In genomic region chr11:96306908-96307269, GRCm38 (mm10) we compare ENCODE assay signal across 14 mouse cellular contexts. TPM values are rescaled to one million over a fixed set of nuclear protein-coding genes. Genes with fewer than 3 reads are reported as not detected.
DNase-seq lines count a peak whose midpoint lies in the region; ATAC-seq lines count a peak whose summit lies in the region.
"Had no signal": no experiment of that assay in that cellular context is flagged by ENCODE, and none has a peak within 500 bp of the region (broad histone marks: within the 10 kb centered on the region; RNA-seq: fewer than 3 reads in every experiment).

No protein-coding gene starts in this region.

- WGBS in hindbrain, embryonic 13.5 days, result 3% methylated on average over 13 of the region's 13 CpGs
- 5% methylated on average over 13 of the region's 13 CpGs for WGBS in forebrain, embryonic 10.5 days

- H3K27ac ChIP-seq in hindbrain, embryonic 13.5 days, result peak overlapping the region; percentile 100
- no peak overlapping the region for H3K27ac ChIP-seq in forebrain, embryonic 10.5 days
- H3K27ac ChIP-seq: embryonic facial prominence, embryonic 13.5 days had no signal

- H3K9me3 ChIP-seq in hindbrain, embryonic 13.5 days, result no peaks in the 10 kb centered on the region
- H3K9me3 ChIP-seq in forebrain, embryonic 10.5 days, result no peaks in the 10 kb centered on the region
- H3K9me3 ChIP-seq: embryonic facial prominence, embryonic 13.5 days had no signal

- ATAC-seq in hindbrain, embryonic 13.5 days (ENCODE audit: low FRiP score), result no peak
- no peak for ATAC-seq in granulocyte monocyte progenitor cell, adult 5-6 weeks (replicated peaks; ENCODE audit: poor library complexity, severe bottlenecking)
- ATAC-seq: midbrain, embryonic 16.5 days had no signal

- H3K9ac ChIP-seq in hindbrain, embryonic 13.5 days, result peak overlapping the region; percentile 99
- H3K9ac ChIP-seq: embryonic facial prominence, embryonic 13.5 days had no signal

- H3K27me3 ChIP-seq in hindbrain, embryonic 13.5 days, result peaks cover 99% of the 10 kb centered on the region
- peaks cover 100% of the 10 kb centered on the region for H3K27me3 ChIP-seq in forebrain, embryonic 10.5 days (ENCODE audit: poor library complexity, severe bottlenecking)

- H3K4me1 ChIP-seq in hindbrain, embryonic 13.5 days (replicated peaks), result peaks cover 21% of the 10 kb centered on the region
- H3K4me1 ChIP-seq in forebrain, embryonic 10.5 days, result peaks cover 15% of the 10 kb centered on the region

- peak overlapping the region; percentile 83 for H3K4me2 ChIP-seq in hindbrain, embryonic 13.5 days
- H3K4me2 ChIP-seq: embryonic facial prominence, embryonic 13.5 days had no signal

- peak; percentile 83 for DNase-seq in embryo, embryonic 11 days
- peak; percentile 67 for DNase-seq in kidney, adult 9 months
- peak; percentile 68 for DNase-seq in neural tube, embryonic 10.5 days (ENCODE audit: extremely low spot score, low spot score)
- no peak for DNase-seq in spleen, postnatal 4 days (ENCODE audit: low spot score in 2 of 2)
- no peak for DNase-seq in forebrain, embryonic 10.5 days (ENCODE audit: extremely low spot score, low spot score)
- no peak for DNase-seq in natural killer cell, adult 2 months (ENCODE audit: low spot score in 2 of 2)
- DNase-seq: cerebellum, adult 9-10 months; heart, adult 18-20 months had no signal

- peak overlapping the region; percentile 57 for H3K4me3 ChIP-seq in hindbrain, embryonic 13.5 days
- no peak overlapping the region for H3K4me3 ChIP-seq in forebrain, embryonic 10.5 days
- H3K4me3 ChIP-seq: embryonic facial prominence, embryonic 13.5 days had no signal

- no peaks in the 10 kb centered on the region for H3K36me3 ChIP-seq in hindbrain, embryonic 13.5 days
- H3K36me3 ChIP-seq in forebrain, embryonic 10.5 days (replicated peaks), result no peaks in the 10 kb centered on the region
- H3K36me3 ChIP-seq: embryonic facial prominence, embryonic 13.5 days had no signal

RNA-seq across cellular contexts. Expression of gene Hoxb5, which starts 3.8 kb away (rescaled TPM):
- polyA plus RNA-seq in hindbrain, embryonic 13.5 days (2015; fragmentation: Nextera tagmentation; extraction: Ambion mirVana), result 196 and 216 TPM in 2 replicates
- total RNA-seq in granulocyte monocyte progenitor cell, adult 5-6 weeks (2014; fragmentation: Nextera tagmentation), result not detected in 2 replicates
- total RNA-seq in granulocyte monocyte progenitor cell, adult 5-6 weeks (2017), result 0.05 TPM in 1 of 2 replicates, not detected in the other
- polyA plus RNA-seq in forebrain, embryonic 10.5 days (2016; fragmentation: Nextera tagmentation; extraction: Ambion mirVana), result not detected in 2 replicates
- total RNA-seq: left cerebral cortex, adult 8-10 months had no signal
- polyA plus RNA-seq: midbrain, embryonic 16.5 days had no signal

RNA-seq across cellular contexts. Expression of gene Hoxb4, which starts 11.2 kb away (rescaled TPM):
- polyA plus RNA-seq in hindbrain, embryonic 13.5 days (2015; fragmentation: Nextera tagmentation; extraction: Ambion mirVana), result 9.5 and 11.3 TPM in 2 replicates
- 2.6 and 3.8 TPM in 2 replicates for total RNA-seq in granulocyte monocyte progenitor cell, adult 5-6 weeks (2014; fragmentation: Nextera tagmentation)
- total RNA-seq in granulocyte monocyte progenitor cell, adult 5-6 weeks (2017), result 1.9 and 2.3 TPM in 2 replicates
- polyA plus RNA-seq in forebrain, embryonic 10.5 days (2016; fragmentation: Nextera tagmentation; extraction: Ambion mirVana), result not detected in 2 replicates
- polyA plus RNA-seq: midbrain, embryonic 16.5 days had no signal

RNA-seq across cellular contexts. Expression of gene Hoxb6, which starts 14.6 kb away (rescaled TPM):
- 81.9 and 132 TPM in 2 replicates for polyA plus RNA-seq in hindbrain, embryonic 13.5 days (2015; fragmentation: Nextera tagmentation; extraction: Ambion mirVana)
- total RNA-seq in granulocyte monocyte progenitor cell, adult 5-6 weeks (2014; fragmentation: Nextera tagmentation), result not detected in 2 replicates
- not detected in 2 replicates for total RNA-seq in granulocyte monocyte progenitor cell, adult 5-6 weeks (2017)
- not detected in 2 replicates for polyA plus RNA-seq in forebrain, embryonic 10.5 days (2016; fragmentation: Nextera tagmentation; extraction: Ambion mirVana)
- total RNA-seq: heart, adult 18-20 months; left cerebral cortex, adult 8-10 months had no signal
- polyA plus RNA-seq: midbrain, embryonic 16.5 days had no signal

RNA-seq across cellular contexts. Expression of gene Hoxb3, which starts 16.2 kb away (rescaled TPM):
- polyA plus RNA-seq in hindbrain, embryonic 13.5 days (2015; fragmentation: Nextera tagmentation; extraction: Ambion mirVana), result 11.9 and 14.5 TPM in 2 replicates
- 1.5 and 7.8 TPM in 2 replicates for total RNA-seq in granulocyte monocyte progenitor cell, adult 5-6 weeks (2014; fragmentation: Nextera tagmentation)
- total RNA-seq in granulocyte monocyte progenitor cell, adult 5-6 weeks (2017), result 0.05 and 0.56 TPM in 2 replicates
- not detected in 2 replicates for polyA plus RNA-seq in forebrain, embryonic 10.5 days (2016; fragmentation: Nextera tagmentation; extraction: Ambion mirVana)
- total RNA-seq: left cerebral cortex, adult 8-10 months had no signal
- polyA plus RNA-seq: embryonic facial prominence, embryonic 13.5 days; midbrain, embryonic 16.5 days had no signal

RNA-seq across cellular contexts. Expression of gene Hoxb7, which starts 20.5 kb away (rescaled TPM):
- 21.5 and 33.2 TPM in 2 replicates for polyA plus RNA-seq in hindbrain, embryonic 13.5 days (2015; fragmentation: Nextera tagmentation; extraction: Ambion mirVana)
- total RNA-seq in granulocyte monocyte progenitor cell, adult 5-6 weeks (2014; fragmentation: Nextera tagmentation), result not detected in 2 replicates
- not detected in 2 replicates for total RNA-seq in granulocyte monocyte progenitor cell, adult 5-6 weeks (2017)
- polyA plus RNA-seq in forebrain, embryonic 10.5 days (2016; fragmentation: Nextera tagmentation; extraction: Ambion mirVana), result not detected in 2 replicates
- total RNA-seq: heart, adult 18-20 months; left cerebral cortex, adult 8-10 months had no signal
- polyA plus RNA-seq: midbrain, embryonic 16.5 days; testis, adult 2 months had no signal

Comparison
In these comparisons a context has a peak if more than half of its experiments do, and no peak if none do; other contexts are left out.
1. DNase-seq: peak in embryo, embryonic 11 days (single experiment), kidney, adult 9 months (single experiment) and neural tube, embryonic 10.5 days (single experiment); none in spleen, postnatal 4 days (0 of 2), forebrain, embryonic 10.5 days (single experiment) and natural killer cell, adult 2 months (0 of 2).
2. RNA of gene Hoxb5, which starts 3.8 kb away (polyA plus RNA-seq): 196 to 216 TPM in hindbrain, embryonic 13.5 days; not detected in forebrain, embryonic 10.5 days; every median in the first group is over 100 times any median in the second.
3. RNA of gene Hoxb4, which starts 11.2 kb away (polyA plus RNA-seq): 9.5 to 11.3 TPM in hindbrain, embryonic 13.5 days; not detected in forebrain, embryonic 10.5 days; every median in the first group is over 10 times any median in the second.
4. RNA of gene Hoxb6, which starts 14.6 kb away (polyA plus RNA-seq): 81.9 to 132 TPM in hindbrain, embryonic 13.5 days; not detected in forebrain, embryonic 10.5 days; every median in the first group is over 10 times any median in the second.